Mouse (Mus musculus): ENCODE data around the gene Tmem248. TPM values are rescaled to one million over a fixed set of nuclear protein-coding genes. Genes with fewer than 3 reads are reported as not detected.

The Tmem248 gene
- polyA plus RNA-seq, 1 experiment: 29.5 TPM

- no peak for TF ChIP-seq GATA1 (IDR thresholded peaks at IDR 0.05; ENCODE audit: low read length)
Measured at GRCm38 (mm10) chr5:130226790-130227189, 9.9 kb downstream of the Tmem248 start.

- TF ChIP-seq GATA1 (IDR thresholded peaks at IDR 0.05; ENCODE audit: low read length): no peak
Measured at GRCm38 (mm10) chr5:130228120-130228519, 11.2 kb downstream of the Tmem248 start.

- no peak for TF ChIP-seq GATA1 (IDR thresholded peaks at IDR 0.05; ENCODE audit: low read length)
Measured at GRCm38 (mm10) chr5:130236302-130236701, 19.4 kb downstream of the Tmem248 start.

GRCm38 (mm10) chr5:130239236-130239635 is 22.4 kb downstream of the Tmem248 start:
- no peak for TF ChIP-seq GATA1 (IDR thresholded peaks at IDR 0.05; ENCODE audit: low read length)

GRCm38 (mm10) chr5:130239856-130240255 is 23.0 kb downstream of the Tmem248 start:
- no peak for TF ChIP-seq GATA1 (IDR thresholded peaks at IDR 0.05; ENCODE audit: low read length)

- no peak for TF ChIP-seq GATA1 (IDR thresholded peaks at IDR 0.05; ENCODE audit: low read length)
Measured at GRCm38 (mm10) chr5:130241426-130241825, 24.5 kb downstream of the Tmem248 start.

- no peak for TF ChIP-seq GATA1 (IDR thresholded peaks at IDR 0.05; ENCODE audit: low read length)
Measured at GRCm38 (mm10) chr5:130247823-130248222, 30.9 kb downstream of the Tmem248 start.

- TF ChIP-seq GATA1 (IDR thresholded peaks at IDR 0.05; ENCODE audit: low read length): no peak
Measured at GRCm38 (mm10) chr5:130254164-130255016, 37.5 kb downstream of the Tmem248 start.

GRCm38 (mm10) chr5:130255017-130255720 is 38.3 kb downstream of the Tmem248 start, which contains the start of the genes Sbds and Tyw1:
Gene Sbds, minus strand, starts transcription at chr5:130255530.
Gene Tyw1, plus strand, starts transcription at chr5:130255619.
- TF ChIP-seq GATA1 (IDR thresholded peaks at IDR 0.05; ENCODE audit: low read length): no peak

- TF ChIP-seq GATA1 (IDR thresholded peaks at IDR 0.05; ENCODE audit: low read length): no peak
Measured at GRCm38 (mm10) chr5:130256678-130257271, 39.9 kb downstream of the Tmem248 start.

GRCm38 (mm10) chr5:130257303-130257702 is 40.4 kb downstream of the Tmem248 start:
- no peak for TF ChIP-seq GATA1 (IDR thresholded peaks at IDR 0.05; ENCODE audit: low read length)

- TF ChIP-seq GATA1 (IDR thresholded peaks at IDR 0.05; ENCODE audit: low read length): no peak
Measured at GRCm38 (mm10) chr5:130263454-130263853, 46.6 kb downstream of the Tmem248 start.

- TF ChIP-seq GATA1 (IDR thresholded peaks at IDR 0.05; ENCODE audit: low read length): no peak
Measured at GRCm38 (mm10) chr5:130264433-130265005, 47.6 kb downstream of the Tmem248 start.

GRCm38 (mm10) chr5:130266651-130267050 is 49.8 kb downstream of the Tmem248 start:
- TF ChIP-seq GATA1 (IDR thresholded peaks at IDR 0.05; ENCODE audit: low read length): no peak

- TF ChIP-seq GATA1 (IDR thresholded peaks at IDR 0.05; ENCODE audit: low read length): no peak
Measured at GRCm38 (mm10) chr5:130267316-130267715, 50.4 kb downstream of the Tmem248 start.

- no peak for TF ChIP-seq GATA1 (IDR thresholded peaks at IDR 0.05; ENCODE audit: low read length)
Measured at GRCm38 (mm10) chr5:130268976-130269375, 52.1 kb downstream of the Tmem248 start.
